Mouse (Mus musculus) kidney, adult 2 months (tissue): ENCODE data around the gene Dync1i1. TPM values are rescaled to one million over a fixed set of nuclear protein-coding genes. Genes with fewer than 3 reads are reported as not detected.

ENCODE experiments used
- DNase-seq: peaks from one replicate; pipeline ENCODE4 v3.0.0; 2021
- H3K27ac ChIP-seq: fragments of 200-500 bp; 2 replicates; pipeline ENCODE4 v1.5.1; 2012; ENCODE audit warnings: low read depth, low read length, control low read depth, inconsistent platforms; ENCODE audit not compliant: insufficient read depth
- H3K27me3 ChIP-seq: fragments of 200-500 bp; replicated peaks from 2 replicates; pipeline ENCODE4 v1.6.1; 2012; ENCODE audit warnings: mild to moderate bottlenecking, moderate library complexity, low read length, inconsistent platforms; ENCODE audit not compliant: control insufficient read depth, insufficient read depth
- H3K36me3 ChIP-seq: fragments of 200-500 bp; 2 replicates; pipeline ENCODE4 v1.6.1; 2012; ENCODE audit warnings: mild to moderate bottlenecking, moderate library complexity, low read length, inconsistent platforms; ENCODE audit not compliant: control insufficient read depth, insufficient read depth
- H3K4me1 ChIP-seq: fragments of 200-500 bp; 2 replicates; pipeline ENCODE4 v1.6.1; 2011; ENCODE audit warnings: low read length; ENCODE audit not compliant: control insufficient read depth, insufficient read depth
- H3K4me3 ChIP-seq: fragments of 200-500 bp; 2 replicates; pipeline ENCODE4 v1.5.1; 2011; ENCODE audit warnings: mild to moderate bottlenecking, low read depth, low read length, control low read depth; ENCODE audit not compliant: insufficient read depth
- CTCF ChIP-seq: fragments of 200-500 bp; conservative IDR thresholded peaks from 2 replicates; pipeline ENCODE4 v1.5.1; 2011; ENCODE audit warnings: low read depth, mild to moderate bottlenecking, control low read depth, low read length, moderate library complexity, mixed read lengths; ENCODE audit not compliant: insufficient read depth, insufficient read length
- POLR2A ChIP-seq: fragments of 200-500 bp; IDR thresholded peaks from one replicate; pipeline ENCODE4 v1.6.1; 2011; ENCODE audit warnings: low read depth, low read length, control low read depth
- WGBS: fragments of 180-500 bp; shearing (Covaris S2); methylation state at CpG from one replicate; pipeline ENCODE4 v1.1.7; 2018; 5-methylcytosine and 5-hydroxymethylcytosine counted together
- polyA plus RNA-seq: library from polyadenylated mRNA; depleted of rRNA; stranded (reverse); fragments of >200 nt; gene quantifications from 2 replicates; pipeline ENCODE4 v1.2.3, GENCODE M21; 2012; rRNA removed

Dync1i1 gene
- polyA plus RNA-seq, 1 experiment: 1.1 TPM

GRCm38 (mm10) chr6:6052696-6053095 lies 327.3 kb downstream of the Dync1i1 start:
- Histone ChIP-seq H3K4me3 (no peak overlapping the region), H3K27me3 (no peaks in the 10 kb centered on the region), H3K36me3 (no peaks in the 10 kb centered on the region), H3K27ac (no peak overlapping the region), H3K4me1 (no peaks in the 10 kb centered on the region)
- no peak for TF ChIP-seq POLR2A
- TF ChIP-seq CTCF: no peak
- WGBS: 66% methylated on average over 11 of the region's 11 CpGs
- DNase-seq: no peak

GRCm38 (mm10) chr6:6053946-6054345 lies 328.5 kb downstream of the Dync1i1 start:
- H3K36me3 ChIP-seq: no peaks in the 10 kb centered on the region
- H3K4me1 ChIP-seq: no peaks in the 10 kb centered on the region
- 40% methylated on average over 3 of the region's 3 CpGs for WGBS
- H3K4me3 ChIP-seq: no peak overlapping the region
- TF ChIP-seq CTCF (no peak), POLR2A (no peak)
- DNase-seq: peak; percentile 52
- no peak overlapping the region for H3K27ac ChIP-seq
- H3K27me3 ChIP-seq: no peaks in the 10 kb centered on the region

- 68% methylated on average over 3 of the region's 3 CpGs for WGBS
- Histone ChIP-seq H3K4me3 (no peak overlapping the region), H3K36me3 (no peaks in the 10 kb centered on the region), H3K27me3 (no peaks in the 10 kb centered on the region), H3K4me1 (no peaks in the 10 kb centered on the region), H3K27ac (no peak overlapping the region)
- TF ChIP-seq CTCF: no peak
- no peak for TF ChIP-seq POLR2A
- DNase-seq: no peak
These were observed 333.1 kb downstream of the Dync1i1 start for GRCm38 (mm10) chr6:6058548-6058947.

GRCm38 (mm10) chr6:6067201-6067600 lies 341.8 kb downstream of the Dync1i1 start:
- Histone ChIP-seq H3K4me3 (no peak overlapping the region), H3K4me1 (no peaks in the 10 kb centered on the region), H3K27ac (no peak overlapping the region), H3K27me3 (no peaks in the 10 kb centered on the region), H3K36me3 (no peaks in the 10 kb centered on the region; the same call in 1 of the 2 replicates)
- DNase-seq: no peak
- 88% methylated on average over 6 of the region's 6 CpGs for WGBS
- TF ChIP-seq POLR2A (no peak), CTCF (no peak)

GRCm38 (mm10) chr6:6070015-6070414 lies 344.6 kb downstream of the Dync1i1 start:
- Histone ChIP-seq H3K27me3 (no peaks in the 10 kb centered on the region), H3K4me3 (no peak overlapping the region), H3K27ac (no peak overlapping the region), H3K4me1 (no peaks in the 10 kb centered on the region), H3K36me3 (no peaks in the 10 kb centered on the region; the same call in 1 of the 2 replicates)
- 16% methylated on average over 3 of the region's 3 CpGs for WGBS
- TF ChIP-seq CTCF (no peak), POLR2A (no peak)
- no peak for DNase-seq

GRCm38 (mm10) chr6:6071038-6071437 lies 345.6 kb downstream of the Dync1i1 start:
- Histone ChIP-seq H3K36me3 (no peaks in the 10 kb centered on the region; the same call in 1 of the 2 replicates), H3K4me1 (peaks cover 2% of the 10 kb centered on the region; the same call in 1 of the 2 replicates), H3K27me3 (no peaks in the 10 kb centered on the region), H3K27ac (no peak overlapping the region), H3K4me3 (no peak overlapping the region)
- DNase-seq: no peak
- TF ChIP-seq CTCF (no peak), POLR2A (no peak)
- WGBS: 91% methylated on average over 7 of the region's 7 CpGs

- peak; percentile 45 for DNase-seq
- TF ChIP-seq CTCF: no peak
- TF ChIP-seq POLR2A: no peak
- H3K27ac ChIP-seq: no peak overlapping the region
- H3K36me3 ChIP-seq: no peaks in the 10 kb centered on the region; the same call in none of the 2 replicates
- 50% methylated on average over 7 of the region's 7 CpGs for WGBS
- no peaks in the 10 kb centered on the region for H3K27me3 ChIP-seq
- H3K4me3 ChIP-seq: no peak overlapping the region
- H3K4me1 ChIP-seq: peaks cover 3% of the 10 kb centered on the region; the same call in 1 of the 2 replicates
These were observed 350.6 kb downstream of the Dync1i1 start for GRCm38 (mm10) chr6:6075940-6076447.

GRCm38 (mm10) chr6:6077234-6077633 lies 351.8 kb downstream of the Dync1i1 start:
- Histone ChIP-seq H3K27ac (no peak overlapping the region), H3K4me3 (no peak overlapping the region), H3K36me3 (no peaks in the 10 kb centered on the region; the same call in none of the 2 replicates), H3K4me1 (peaks cover 3% of the 10 kb centered on the region; the same call in 1 of the 2 replicates), H3K27me3 (no peaks in the 10 kb centered on the region)
- TF ChIP-seq CTCF (no peak), POLR2A (no peak)
- 79% methylated on average over 4 of the region's 4 CpGs for WGBS
- DNase-seq: no peak

Other genes starting within 250 kb of the Dync1i1 start
- 22.3 and 30.0 TPM in 2 replicates for gene Pdk4, start 229.3 kb upstream of the Dync1i1 start, polyA plus RNA-seq